Mouse (Mus musculus) neural tube, embryonic 14.5 days (tissue): ENCODE results near the gene Slc15a4. TPM values are rescaled to one million over a fixed set of nuclear protein-coding genes. Genes with fewer than 3 reads are reported as not detected.

ENCODE experiments used
- polyA plus RNA-seq: library from polyadenylated mRNA; unstranded; fragments of >200 nt; fragmentation: Nextera tagmentation; extraction: Ambion mirVana; gene quantifications from 2 replicates; pipeline ENCODE4 v1.2.1, GENCODE M21; 2014

The Slc15a4 gene
- polyA plus RNA-seq, 1 experiment from 2014 or later: 21.3 TPM

Other genes starting within 250 kb of the Slc15a4 start
- gene Glt1d1, start 635 bp downstream of the Slc15a4 start, polyA plus RNA-seq: 1.4 and 2.8 TPM in 2 replicates